Mouse (Mus musculus) intestine, embryonic 14.5 days (tissue): Measurements from ENCODE around the gene Tshz2. TPM values are rescaled to one million over a fixed set of nuclear protein-coding genes. Genes with fewer than 3 reads are reported as not detected.

Experiments used
- ATAC-seq: fragments of 200-750 bp; cut with Nextera tagmentation; replicated peaks from 2 replicates; pipeline ENCODE4 v1.8.0; 2017; ENCODE audit warnings: low read depth, moderate number of reproducible peaks, moderate TSS enrichment, moderate library complexity; ENCODE audit not compliant: low FRiP score, low TSS enrichment
- DNase-seq: peaks from one replicate; pipeline ENCODE4 v3.0.0-alpha.2; 2018; ENCODE audit warnings: low spot score
- H3K27ac ChIP-seq: fragments of 300-500 bp; sonication (generic); 2 replicates; pipeline ENCODE4 v1.5.1; 2014; ENCODE audit warnings: low read depth, mild to moderate bottlenecking, control low read depth
- H3K27me3 ChIP-seq: fragments of 300-500 bp; sonication (generic); replicated peaks from 2 replicates; pipeline ENCODE4 v1.6.1; 2014; ENCODE audit warnings: low read length, control low read depth; ENCODE audit not compliant: control insufficient read depth, insufficient read depth
- H3K36me3 ChIP-seq: fragments of 300-500 bp; sonication (generic); 2 replicates; pipeline ENCODE4 v1.6.1; 2014; ENCODE audit warnings: low read length, control low read depth; ENCODE audit not compliant: control insufficient read depth, insufficient read depth
- H3K4me1 ChIP-seq: fragments of 300-500 bp; sonication (generic); replicated peaks from 2 replicates; pipeline ENCODE4 v1.6.1; 2014; ENCODE audit warnings: low read length, control low read depth, mixed read lengths; ENCODE audit not compliant: control insufficient read depth, insufficient read depth
- H3K4me2 ChIP-seq: fragments of 300-500 bp; sonication (generic); 2 replicates; pipeline ENCODE4 v1.6.1; 2014; ENCODE audit warnings: low read length
- H3K4me3 ChIP-seq: fragments of 300-500 bp; sonication (generic); 2 replicates; pipeline ENCODE4 v1.5.1; 2014; ENCODE audit warnings: low read depth, low read length, control low read depth, mixed read lengths
- H3K9ac ChIP-seq: fragments of 300-500 bp; sonication (generic); 2 replicates; pipeline ENCODE4 v1.6.1; 2014; ENCODE audit warnings: mild to moderate bottlenecking, low read length
- H3K9me3 ChIP-seq: fragments of 300-500 bp; sonication (generic); 2 replicates; pipeline ENCODE4 v1.6.1; 2016; ENCODE audit warnings: low read length, control low read depth; ENCODE audit not compliant: control insufficient read depth
- WGBS: fragments of 180-500 bp; shearing (Covaris S2); extraction: QIAGEN DNeasy Blood & Tissue Kit; methylation state at CpG from one replicate; pipeline ENCODE4 v1.1.7; 2014; 5-methylcytosine and 5-hydroxymethylcytosine counted together
- polyA plus RNA-seq: library from polyadenylated mRNA; unstranded; fragments of >200 nt; fragmentation: Nextera tagmentation; extraction: Ambion mirVana; gene quantifications from 2 replicates; pipeline ENCODE4 v1.2.1, GENCODE M21; 2014

The Tshz2 gene
- polyA plus RNA-seq, 1 experiment from 2014 or later: 20.3 TPM

- Histone ChIP-seq H3K36me3 (no peaks in the 10 kb centered on the region), H3K4me1 (0 out of 2 replicates have a peak, but pooled peaks cover 11% of the 10 kb centered on the region), H3K9ac (no peak overlapping the region), H3K27me3 (no peaks in the 10 kb centered on the region), H3K4me3 (no peak overlapping the region), H3K4me2 (peak overlapping the region; percentile 23; the same call in 1 of the 2 replicates), H3K27ac (peak overlapping the region; percentile 57), H3K9me3 (no peaks in the 10 kb centered on the region)
- ATAC-seq (no peak), DNase-seq (no peak)
- 35% methylated on average over 8 of the region's 8 CpGs for WGBS
Measured at GRCm38 (mm10) chr2:169826833-169827232, 194.0 kb downstream of the Tshz2 start.

- Histone ChIP-seq H3K9me3 (no peaks in the 10 kb centered on the region), H3K36me3 (no peaks in the 10 kb centered on the region)
- 51% methylated on average over 12 of the region's 12 CpGs for whole genome bisulfite sequencing
Measured at GRCm38 (mm10) chr2:169832184-169832583, 199.4 kb downstream of the Tshz2 start.

GRCm38 (mm10) chr2:169833638-169834037 lies 200.8 kb downstream of the Tshz2 start:
- ATAC-seq (no peak), DNase-seq (no peak)
- peak overlapping the region; percentile 45 for H3K4me2 ChIP-seq
- WGBS: 22% methylated on average over 9 of the region's 9 CpGs
- H3K36me3 ChIP-seq: no peaks in the 10 kb centered on the region
- no peaks in the 10 kb centered on the region for H3K27me3 ChIP-seq
- peak overlapping the region; percentile 41 for H3K9ac ChIP-seq
- no peaks in the 10 kb centered on the region for H3K9me3 ChIP-seq
- H3K4me3 ChIP-seq: peak overlapping the region; percentile 20
- peaks cover 34% of the 10 kb centered on the region for H3K4me1 ChIP-seq
- H3K27ac ChIP-seq: peak overlapping the region; percentile 76

More at GRCm38 (mm10) chr2:169832184-169832583, 199.4 kb downstream of the Tshz2 start:
- H3K27me3 ChIP-seq: no peaks in the 10 kb centered on the region
- no peak overlapping the region for H3K27ac ChIP-seq
- peaks cover 35% of the 10 kb centered on the region for H3K4me1 ChIP-seq
- H3K4me3 ChIP-seq: no peak overlapping the region
- H3K9ac ChIP-seq: no peak overlapping the region
- H3K4me2 ChIP-seq: no peak overlapping the region
- DNase-seq (no peak), ATAC-seq (no peak)

GRCm38 (mm10) chr2:169834602-169835001 lies 201.8 kb downstream of the Tshz2 start:
- no peak for DNase-seq
- H3K4me3 ChIP-seq: peak overlapping the region; percentile 20; the same call in 1 of the 2 replicates
- H3K27me3 ChIP-seq: no peaks in the 10 kb centered on the region
- no peaks in the 10 kb centered on the region for H3K9me3 ChIP-seq
- no peak for ATAC-seq
- peak overlapping the region; percentile 45 for H3K4me2 ChIP-seq
- peak overlapping the region; percentile 41 for H3K9ac ChIP-seq
- H3K27ac ChIP-seq: peak overlapping the region; percentile 76
- WGBS: 11% methylated on average over 7 of the region's 7 CpGs
- no peaks in the 10 kb centered on the region for H3K36me3 ChIP-seq
- peaks cover 34% of the 10 kb centered on the region for H3K4me1 ChIP-seq

- Histone ChIP-seq H3K36me3 (no peaks in the 10 kb centered on the region), H3K9me3 (no peaks in the 10 kb centered on the region), H3K4me3 (no peak overlapping the region), H3K27ac (no peak overlapping the region), H3K9ac (no peak overlapping the region), H3K4me1 (peaks cover 33% of the 10 kb centered on the region), H3K27me3 (no peaks in the 10 kb centered on the region), H3K4me2 (no peak overlapping the region)
- WGBS: 81% methylated on average over 7 of the region's 7 CpGs
- no peak for DNase-seq
- ATAC-seq: no peak
Measured at GRCm38 (mm10) chr2:169837031-169837605, 204.3 kb downstream of the Tshz2 start.

- ATAC-seq (no peak), DNase-seq (no peak)
- peaks cover 22% of the 10 kb centered on the region for H3K4me1 ChIP-seq
- 94% methylated on average over 13 of the region's 13 CpGs for WGBS
- H3K9me3 ChIP-seq: no peaks in the 10 kb centered on the region
- H3K27ac ChIP-seq: no peak overlapping the region
- H3K36me3 ChIP-seq: no peaks in the 10 kb centered on the region
- no peak overlapping the region for H3K4me3 ChIP-seq
- no peaks in the 10 kb centered on the region for H3K27me3 ChIP-seq
- no peak overlapping the region for H3K9ac ChIP-seq
- H3K4me2 ChIP-seq: no peak overlapping the region
Measured at GRCm38 (mm10) chr2:169838521-169838920, 205.7 kb downstream of the Tshz2 start.

- no peaks in the 10 kb centered on the region for H3K36me3 ChIP-seq
- H3K9me3 ChIP-seq: no peaks in the 10 kb centered on the region
- H3K4me1 ChIP-seq: peaks cover 9% of the 10 kb centered on the region; the same call in 1 of the 2 replicates
- H3K27me3 ChIP-seq: no peaks in the 10 kb centered on the region
- H3K27ac ChIP-seq: no peak overlapping the region
- no peak for DNase-seq
- no peak overlapping the region for H3K4me2 ChIP-seq
- WGBS: 71% methylated on average over 10 of the region's 10 CpGs
- no peak overlapping the region for H3K4me3 ChIP-seq
- no peak for ATAC-seq
- H3K9ac ChIP-seq: no peak overlapping the region
Measured at GRCm38 (mm10) chr2:169841442-169841841, 208.6 kb downstream of the Tshz2 start.

GRCm38 (mm10) chr2:169842494-169842893 lies 209.7 kb downstream of the Tshz2 start:
- no peaks in the 10 kb centered on the region for H3K9me3 ChIP-seq
- H3K27me3 ChIP-seq: no peaks in the 10 kb centered on the region
- no peak overlapping the region for H3K27ac ChIP-seq
- peaks cover 12% of the 10 kb centered on the region; the same call in 1 of the 2 replicates for H3K4me1 ChIP-seq
- DNase-seq (no peak), ATAC-seq (no peak)
- WGBS: 71% methylated on average over 6 of the region's 6 CpGs
- H3K4me3 ChIP-seq: no peak overlapping the region
- H3K36me3 ChIP-seq: no peaks in the 10 kb centered on the region
- H3K4me2 ChIP-seq: no peak overlapping the region
- no peak overlapping the region for H3K9ac ChIP-seq

- no peak overlapping the region for H3K4me3 ChIP-seq
Measured at GRCm38 (mm10) chr2:169843553-169843952, 210.7 kb downstream of the Tshz2 start.

More at GRCm38 (mm10) chr2:169843553-169843952, 210.7 kb downstream of the Tshz2 start:
- H3K36me3 ChIP-seq: no peaks in the 10 kb centered on the region
- no peaks in the 10 kb centered on the region for H3K27me3 ChIP-seq
- H3K9ac ChIP-seq: no peak overlapping the region
- ATAC-seq (no peak), DNase-seq (no peak)
- WGBS: 76% methylated on average over 6 of the region's 6 CpGs
- no peak overlapping the region for H3K4me2 ChIP-seq
- peaks cover 15% of the 10 kb centered on the region; the same call in 1 of the 2 replicates for H3K4me1 ChIP-seq
- no peak overlapping the region for H3K27ac ChIP-seq
- H3K9me3 ChIP-seq: no peaks in the 10 kb centered on the region
